Mouse (Mus musculus) layer of hippocampus, adult 8-10 months (tissue): ENCODE measurements around the gene Ebp. TPM values are rescaled to one million over a fixed set of nuclear protein-coding genes. Genes with fewer than 3 reads are reported as not detected.

ENCODE experiments used
- DNase-seq, 2 experiments: peaks; one replicate each; pipeline ENCODE4 v3.0.0; 2022; ENCODE audit warnings: low spot score in 2 of 2
- total RNA-seq, 4 experiments: library from RNA; stranded (reverse); gene quantifications; 2 replicates each; pipeline ENCODE4 v1.2.4; 2022

The Ebp gene
- total RNA-seq, 4 experiments from 2014 or later: 27.5 to 38.5 (median 33.2) TPM

DNA sequence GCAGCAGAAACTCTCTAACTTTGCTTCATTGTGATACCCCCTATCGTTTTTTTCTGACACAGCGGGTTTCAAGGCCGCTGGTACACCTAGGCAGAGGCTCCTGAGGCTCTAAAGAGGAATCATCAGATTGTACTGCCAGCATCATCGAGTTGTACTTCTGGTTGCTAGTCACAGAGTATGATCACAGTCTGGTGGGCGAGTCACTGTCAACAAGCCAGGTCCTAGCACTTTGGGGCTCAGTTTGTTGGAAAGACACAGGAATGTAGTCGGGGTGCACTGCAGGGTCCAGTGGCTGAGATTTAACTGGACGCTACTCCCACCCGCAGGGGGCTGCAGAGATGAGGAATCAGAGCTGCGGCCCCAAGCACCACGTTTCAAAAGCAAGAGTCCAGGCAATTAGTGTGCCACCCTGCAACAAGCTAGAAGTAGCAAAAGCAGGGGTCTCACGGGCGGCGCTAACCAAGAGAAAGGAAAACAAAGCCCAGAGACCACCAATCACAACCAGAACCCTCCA lies 1.1 kb downstream of the Ebp start:
- DNase-seq: no peak

DNA sequence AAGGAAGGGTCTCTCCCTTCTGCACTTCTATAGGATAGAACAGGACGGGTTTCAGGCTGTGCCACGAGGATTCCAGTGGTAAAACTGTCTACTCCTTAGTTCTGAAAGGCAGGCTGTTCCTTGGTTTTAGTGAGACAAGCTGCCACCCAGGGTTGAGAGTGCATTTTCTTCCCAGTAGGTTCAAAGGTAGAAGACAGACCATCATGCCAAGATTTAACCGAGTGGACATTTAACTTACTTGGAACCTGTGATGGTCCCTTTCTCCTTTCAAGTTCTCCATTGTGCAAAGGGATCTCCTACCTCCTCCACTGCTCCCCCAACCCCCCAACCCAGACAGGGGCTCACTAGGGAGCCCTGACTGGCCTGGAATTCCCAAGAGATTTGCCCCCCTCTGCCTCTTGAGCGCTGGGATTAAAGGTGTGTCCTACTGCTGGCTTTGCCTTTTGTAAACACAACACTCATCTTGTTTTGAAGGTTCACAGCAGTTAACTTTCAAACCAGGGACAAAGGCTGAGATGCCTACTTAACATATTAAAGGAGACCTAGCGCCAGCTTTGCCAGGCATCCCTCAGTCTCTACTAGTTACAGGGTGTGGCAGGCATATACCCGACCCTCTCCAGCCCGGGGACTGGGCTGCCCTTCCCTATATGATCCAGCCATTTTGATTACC lies 10.3 kb downstream of the Ebp start:
- no peak for DNase-seq

DNA sequence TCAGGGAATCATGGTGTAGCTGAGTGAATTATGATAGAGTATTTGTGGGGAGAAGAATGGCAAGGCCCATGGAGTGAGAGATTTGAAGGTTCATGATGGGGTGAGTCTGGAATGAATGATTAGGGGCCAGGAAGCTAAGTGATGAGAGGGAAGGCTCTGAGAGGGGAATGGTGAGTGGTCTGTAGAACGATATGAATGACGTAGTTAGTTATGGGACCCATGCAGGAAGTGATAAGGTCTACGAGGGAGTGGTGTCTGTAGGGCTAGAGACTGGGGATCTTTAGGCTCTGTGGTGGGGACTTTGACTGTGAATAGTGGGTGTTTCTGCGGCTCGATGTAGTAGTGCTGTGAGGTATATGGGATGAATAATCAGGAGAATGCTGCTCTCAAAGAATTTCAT lies 13.7 kb downstream of the Ebp start:
- no peak for DNase-seq

DNA sequence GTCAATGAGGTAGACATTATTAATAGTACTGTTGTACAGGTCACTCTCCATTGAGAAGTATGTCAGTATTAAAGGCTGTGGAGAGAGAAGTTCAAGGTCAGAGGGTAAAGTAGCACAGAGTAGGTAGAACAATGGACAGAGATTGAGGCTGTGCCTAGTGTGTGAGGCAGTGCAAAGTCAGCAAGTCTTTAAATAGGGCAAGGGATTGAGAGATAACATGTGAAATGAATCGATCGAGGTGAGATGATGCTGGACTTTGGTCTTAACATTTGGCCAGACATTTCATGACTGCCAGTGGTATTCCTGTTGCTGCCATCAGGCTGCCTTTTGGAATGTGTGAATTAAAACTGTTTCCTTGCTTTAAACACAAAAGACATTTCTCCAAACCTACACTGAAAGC lies 14.4 kb downstream of the Ebp start:
- DNase-seq: no peak

DNA sequence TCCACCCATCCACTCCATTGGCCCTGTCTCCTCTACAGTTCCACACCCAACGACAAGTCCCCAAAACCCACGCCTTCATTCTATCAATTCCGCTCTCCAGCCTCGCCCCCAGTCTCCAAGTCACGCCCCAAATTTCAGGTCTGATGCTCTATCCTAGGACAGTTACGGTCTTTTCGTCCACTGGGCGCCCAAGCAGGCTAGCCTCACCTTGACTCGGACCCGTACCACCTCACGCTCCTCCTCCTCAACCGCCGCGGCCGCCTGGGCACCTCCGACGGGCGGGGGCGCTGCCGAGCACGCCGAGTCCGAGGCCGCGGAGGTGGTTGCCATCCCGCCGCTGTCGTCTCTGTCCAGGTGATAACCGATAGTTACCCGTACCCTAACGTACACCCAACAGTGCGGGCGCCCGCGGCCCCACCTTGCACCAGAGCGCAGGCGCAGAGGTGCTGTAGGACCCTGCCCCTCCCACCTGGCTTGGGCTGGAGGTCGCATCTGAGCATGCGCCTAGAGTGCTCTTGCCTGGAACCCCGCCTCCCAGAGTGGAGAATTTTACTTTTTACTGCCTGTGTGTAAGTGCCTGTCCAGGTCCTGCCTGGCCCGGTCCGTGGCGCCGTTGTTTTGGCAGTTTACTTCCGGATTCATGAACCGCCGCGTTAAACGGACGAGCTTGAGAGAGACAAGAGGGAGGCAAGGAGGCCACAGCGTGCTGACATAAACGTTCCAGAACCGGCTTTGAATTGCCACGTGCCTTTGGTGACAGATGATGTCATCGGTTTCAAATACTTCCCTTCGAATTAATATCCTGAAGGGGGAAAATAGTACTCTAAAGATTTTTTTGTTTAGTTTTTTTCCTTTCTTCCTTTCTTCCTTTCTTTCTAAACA lies 17.6 kb downstream of the Ebp start, which contains the start of gene Tbc1d25:
Gene Tbc1d25 (minus strand): TSS at position 678 of the 882 bp plus-strand sequence.
- DNase-seq: peak; percentile 76 to 79

DNA sequence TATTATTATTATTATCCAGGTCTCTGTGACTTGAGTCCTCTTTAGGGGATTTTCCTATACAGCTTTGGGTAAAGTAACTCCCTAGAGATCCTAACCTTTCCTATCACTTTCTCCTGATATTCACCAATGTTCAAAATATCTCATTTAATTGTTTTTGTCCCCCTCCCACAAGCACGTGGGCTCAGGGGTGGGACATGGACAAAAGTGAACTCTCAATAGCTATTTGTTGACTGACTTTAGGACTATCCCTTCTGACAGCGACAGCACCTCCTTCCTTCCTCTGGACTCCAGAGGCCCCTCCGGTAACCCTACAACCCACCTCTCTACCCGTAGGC lies 18.2 kb downstream of the Ebp start:
- no peak for DNase-seq

DNA sequence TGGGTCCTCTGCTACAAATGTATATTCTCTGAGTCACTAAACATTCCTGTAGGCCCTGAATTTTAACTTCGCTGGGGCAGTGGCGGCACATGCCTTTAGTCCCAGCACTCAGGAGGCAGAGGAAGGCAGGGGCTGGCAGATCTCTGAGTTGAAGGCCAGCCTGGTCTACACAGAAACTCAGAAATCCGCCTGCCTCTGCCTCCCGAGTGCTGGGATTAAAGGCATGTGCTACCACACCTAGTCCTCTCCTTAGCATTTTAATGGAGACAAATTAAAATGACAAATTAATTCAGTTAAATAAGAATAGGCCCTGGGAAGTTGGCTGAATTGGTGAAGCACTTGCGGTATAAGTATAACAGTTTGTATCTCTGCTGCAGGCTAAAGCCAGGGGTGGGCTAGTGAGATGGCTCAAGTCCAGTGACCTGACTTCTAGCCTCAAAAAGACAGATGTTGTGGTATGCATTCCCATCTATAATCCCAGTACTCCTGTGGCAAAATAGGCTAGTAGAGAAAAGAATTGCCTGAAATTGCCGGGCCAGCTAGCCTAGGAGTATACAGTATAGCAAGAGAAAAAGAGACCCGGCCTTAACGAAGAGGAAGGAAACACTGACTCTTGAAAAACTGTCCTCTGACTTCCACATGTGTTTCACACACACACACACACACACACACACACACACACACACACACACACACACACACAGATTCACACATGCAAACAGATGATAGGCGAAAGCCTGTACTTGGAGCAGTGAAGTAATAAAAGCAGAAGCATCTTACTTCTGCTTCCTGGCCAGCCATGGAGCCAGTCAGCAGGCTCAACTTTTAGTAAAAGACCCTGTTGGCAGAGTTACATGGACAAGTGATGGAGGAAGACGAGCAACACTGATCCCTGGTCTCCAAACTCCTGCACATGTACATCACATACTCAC lies 25.3 kb downstream of the Ebp start:
- DNase-seq: no peak

DNA sequence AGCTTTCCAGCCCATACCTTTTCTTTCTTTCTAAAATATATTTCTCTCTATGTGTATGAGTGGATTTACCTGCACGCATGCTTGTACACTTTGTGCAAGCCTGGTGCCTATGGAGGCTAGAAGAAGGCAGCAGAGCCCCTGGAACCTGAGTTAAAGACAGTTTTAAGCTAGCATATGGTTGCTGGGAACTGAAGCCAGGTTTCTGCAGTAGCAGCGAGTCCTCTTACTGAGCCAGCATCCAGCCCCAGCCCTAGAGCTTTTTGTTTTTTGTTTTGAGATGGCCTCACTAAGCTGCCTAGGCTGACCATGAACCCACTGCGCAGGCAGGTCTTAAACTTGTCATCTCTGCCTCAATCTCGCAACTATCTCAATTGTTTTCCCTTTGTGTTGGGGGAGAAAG lies 28.8 kb downstream of the Ebp start:
- no peak for DNase-seq

DNA sequence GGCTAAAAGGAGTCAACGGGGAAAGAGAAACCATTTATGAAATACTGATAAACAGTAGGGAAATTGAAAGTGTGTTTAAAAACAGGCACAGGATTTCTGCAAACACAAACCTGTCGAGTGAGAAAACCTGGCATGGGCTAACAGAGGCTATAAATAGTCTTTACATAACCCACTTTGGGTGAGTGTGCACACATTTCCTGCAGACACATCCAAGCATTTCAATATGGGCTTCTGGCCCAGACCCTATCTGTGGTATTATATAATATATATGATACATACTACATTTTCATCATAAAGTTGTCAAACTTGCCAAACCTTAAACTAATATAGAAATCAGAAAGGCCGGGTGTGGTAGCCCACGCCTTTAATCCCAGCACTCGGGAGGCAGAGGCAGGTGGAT lies 30.2 kb downstream of the Ebp start:
- no peak for DNase-seq

DNA sequence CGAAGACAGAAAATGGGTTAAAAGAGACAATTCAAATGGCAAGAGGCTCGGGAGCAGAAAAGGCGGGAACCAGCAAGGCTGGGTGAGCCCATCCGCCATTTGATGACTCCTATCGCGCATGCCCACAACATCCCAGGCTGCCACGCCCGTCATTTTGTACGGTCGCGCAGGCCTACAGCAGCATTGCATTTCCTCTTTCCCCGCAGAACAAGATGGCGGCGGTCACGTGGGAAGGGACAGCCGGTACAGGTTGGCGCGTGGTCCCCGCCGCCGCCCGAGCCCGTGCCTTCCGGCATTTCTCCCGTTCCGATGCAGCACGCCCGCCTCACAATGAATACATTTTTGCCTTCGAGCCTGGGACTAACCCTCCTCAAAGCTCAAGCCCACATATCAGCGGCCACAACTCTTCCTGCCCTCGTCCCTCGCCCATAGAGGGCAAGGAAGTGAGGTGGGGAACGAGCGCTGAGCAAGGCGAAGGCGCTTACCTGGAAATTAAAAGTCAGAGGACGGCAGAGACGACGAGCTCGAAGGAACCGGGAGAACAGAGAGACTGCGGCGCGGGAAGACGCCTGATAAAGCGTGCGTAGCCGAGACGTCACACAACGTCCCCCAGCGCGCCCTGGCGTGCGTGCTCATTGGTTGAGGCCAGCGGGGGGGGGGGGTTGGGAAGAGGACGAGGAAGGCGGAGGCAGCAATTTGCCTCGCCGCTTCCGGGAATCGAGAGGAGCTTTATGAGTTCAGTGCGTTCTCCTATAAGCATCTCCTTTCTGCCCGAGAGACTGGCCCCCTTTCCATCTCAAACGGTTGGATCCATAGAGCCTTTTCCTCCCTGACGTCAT lies 47.9 kb downstream of the Ebp start, which contains the start of gene Rbm3:
Gene Rbm3 (minus strand): TSS at position 728 of the 839 bp plus-strand sequence.
- peak; percentile 83 to 84 for DNase-seq

DNA sequence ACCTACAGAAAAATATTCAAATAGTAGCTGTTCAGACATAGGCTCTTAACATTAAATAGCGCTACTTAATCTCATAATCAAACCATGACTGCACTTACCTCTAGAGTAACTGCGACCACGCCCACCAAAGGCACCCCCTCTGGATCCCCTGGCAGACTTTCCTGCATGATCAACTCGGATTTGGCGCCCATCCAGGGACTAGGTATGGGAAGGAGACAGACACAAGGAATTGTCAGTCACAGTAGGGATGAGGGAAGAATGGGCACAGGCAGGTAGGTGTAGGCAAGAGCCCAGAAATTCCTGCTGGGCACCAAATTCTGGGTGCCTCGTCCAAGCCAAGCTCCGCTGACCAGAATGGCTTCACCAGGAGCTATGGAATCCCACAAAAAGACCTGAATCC lies 49.6 kb downstream of the Ebp start:
- no peak for DNase-seq

DNA sequence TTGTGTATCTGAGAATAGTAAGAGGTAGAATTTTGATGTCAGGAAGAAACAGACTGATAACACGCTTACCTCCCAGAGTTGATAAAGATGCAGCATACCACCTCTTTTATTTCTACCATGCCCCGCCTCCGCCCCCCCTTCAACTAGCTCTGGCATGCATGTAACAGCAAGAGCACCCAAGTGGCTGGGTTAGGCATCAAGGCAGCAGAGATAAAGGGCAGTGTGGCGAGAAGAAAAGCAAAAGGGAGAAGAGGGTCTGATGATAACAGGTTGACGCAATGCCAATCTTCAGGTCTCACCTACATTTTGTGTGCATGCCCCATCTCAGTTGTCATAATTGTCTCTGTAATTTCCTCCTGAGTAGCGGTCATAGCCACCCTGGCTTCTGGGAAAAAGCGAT lies 50.4 kb downstream of the Ebp start:
- no peak for DNase-seq

DNA sequence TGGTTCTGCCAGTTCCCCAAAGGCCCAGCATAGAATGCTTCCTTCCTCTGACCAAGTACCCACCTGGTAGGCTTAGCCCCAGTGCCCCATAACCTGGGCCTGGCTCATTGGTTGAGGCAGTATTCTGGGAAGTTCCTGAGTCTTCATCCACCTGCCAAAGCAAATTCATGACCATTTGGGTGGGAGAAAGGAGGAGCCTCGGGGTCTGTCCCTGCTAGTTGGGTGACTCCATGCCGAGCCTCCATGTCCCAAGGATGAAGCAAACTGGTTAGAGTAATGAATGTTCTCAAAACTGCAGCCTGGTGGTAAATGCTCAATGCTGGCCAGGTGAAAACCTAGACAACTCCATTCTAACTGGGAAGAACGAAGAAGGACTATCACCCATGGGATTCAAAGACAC lies 52.3 kb downstream of the Ebp start:
- no peak for DNase-seq

DNA sequence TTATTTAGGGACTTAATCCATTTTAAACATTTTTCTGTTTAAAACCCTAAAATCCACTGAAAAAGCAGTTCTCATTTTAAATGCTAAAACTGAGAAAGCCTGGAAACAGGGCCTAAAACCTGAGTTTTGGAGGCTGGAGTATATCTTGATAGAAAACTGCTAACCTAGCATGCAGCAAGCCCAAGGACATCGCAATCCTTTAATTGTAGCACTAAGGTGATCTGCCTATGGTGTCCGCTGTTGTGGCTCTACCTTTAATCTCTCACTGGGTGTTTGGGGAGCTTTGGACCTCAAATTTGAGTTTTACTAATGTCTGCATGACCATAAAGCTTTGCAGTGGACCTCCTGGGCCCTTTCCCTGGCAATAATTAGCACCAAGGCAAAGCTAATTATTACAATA lies 52.9 kb downstream of the Ebp start:
- DNase-seq: no peak

DNA sequence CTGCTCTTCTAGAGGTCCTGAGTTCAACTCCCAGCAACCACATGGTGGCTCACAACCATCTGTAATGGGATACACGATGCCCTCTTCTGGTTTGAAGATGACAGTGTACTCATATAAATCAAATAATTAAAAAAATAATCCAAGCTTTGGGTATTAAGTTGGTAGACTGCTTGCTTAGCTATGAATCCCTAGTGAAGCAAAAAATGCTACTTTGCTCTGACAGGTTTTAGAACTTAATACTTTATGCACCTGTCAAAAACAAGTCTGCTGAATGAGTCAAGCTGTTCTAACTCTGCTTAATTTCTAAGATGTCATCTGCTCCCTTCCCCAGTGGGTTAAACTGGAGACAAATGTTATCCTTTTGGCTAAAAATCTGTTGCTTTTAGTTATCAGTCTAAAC lies 53.8 kb downstream of the Ebp start:
- DNase-seq: no peak

DNA sequence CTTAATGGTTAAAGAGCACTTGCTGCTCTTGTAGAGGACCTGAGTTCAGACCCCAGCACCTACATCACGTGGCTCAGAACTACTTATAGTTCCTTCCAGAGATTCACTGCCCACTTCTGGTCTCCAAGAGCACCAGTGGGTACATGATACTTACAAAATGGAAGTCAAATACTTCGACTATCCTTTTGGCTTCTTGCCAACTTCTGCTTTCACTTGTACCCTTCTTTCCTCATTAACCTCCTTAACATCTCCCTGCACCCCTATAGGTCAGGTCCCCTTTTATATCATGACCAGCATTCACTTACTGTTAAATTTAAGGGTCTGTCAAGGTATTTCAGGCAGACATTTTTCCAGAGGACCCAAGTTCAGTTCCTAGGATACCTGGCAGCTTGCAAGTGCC lies 57.4 kb downstream of the Ebp start:
- no peak for DNase-seq
